Mouse (Mus musculus): ENCODE measurements around the gene Tmem243. TPM values are rescaled to one million over a fixed set of nuclear protein-coding genes. Genes with fewer than 3 reads are reported as not detected.

The Tmem243 gene
- polyA plus RNA-seq, 1 experiment from 2014 or later, result 19.7 TPM

DNA sequence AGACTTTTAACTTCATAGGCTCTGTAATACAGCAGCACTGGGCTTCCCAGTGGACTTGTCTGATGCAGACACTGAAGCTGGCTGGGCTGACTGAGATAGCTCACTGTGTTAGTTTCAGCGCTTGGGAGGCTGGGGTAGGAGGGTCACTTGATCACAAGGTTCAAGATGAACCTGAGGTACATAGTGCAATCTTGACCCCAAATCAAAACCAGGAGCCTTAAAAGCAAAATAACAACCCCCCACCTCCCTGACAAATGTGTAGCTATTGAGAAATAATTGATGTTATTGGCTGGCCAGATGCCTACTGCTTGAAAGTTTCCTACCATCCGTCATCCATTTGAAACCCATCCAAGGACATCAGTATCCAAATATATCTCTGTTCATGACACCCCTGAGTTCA, 2.2 kb downstream of the Tmem243 start:
- H3K4me2 ChIP-seq (ENCODE audit: low read depth), result no peak overlapping the region
- 98% methylated on average over 2 of the region's 2 CpGs for WGBS
- H3K27ac ChIP-seq (ENCODE audit: low read depth, low read length), result no peak overlapping the region
- no peaks in the 10 kb centered on the region for H3K9me3 ChIP-seq (ENCODE audit: control insufficient read depth, low read length)
- H3K36me3 ChIP-seq (ENCODE audit: control insufficient read depth, insufficient read depth, low read length), result no peaks in the 10 kb centered on the region
- H3K4me1 ChIP-seq (ENCODE audit: control insufficient read depth, insufficient read depth, low read length), result 0 out of 2 replicates have a peak, but pooled peaks cover 5% of the 10 kb centered on the region
- ATAC-seq (ENCODE audit: insufficient read depth, low FRiP score, low TSS enrichment), result no peak
- no peak for DNase-seq (ENCODE audit: low spot score)
- H3K9ac ChIP-seq (ENCODE audit: low read length), result no peak overlapping the region
- H3K27me3 ChIP-seq (ENCODE audit: control insufficient read depth, insufficient read depth, low read length), result no peaks in the 10 kb centered on the region
- H3K4me3 ChIP-seq (ENCODE audit: low read depth, low read length), result no peak overlapping the region

DNA sequence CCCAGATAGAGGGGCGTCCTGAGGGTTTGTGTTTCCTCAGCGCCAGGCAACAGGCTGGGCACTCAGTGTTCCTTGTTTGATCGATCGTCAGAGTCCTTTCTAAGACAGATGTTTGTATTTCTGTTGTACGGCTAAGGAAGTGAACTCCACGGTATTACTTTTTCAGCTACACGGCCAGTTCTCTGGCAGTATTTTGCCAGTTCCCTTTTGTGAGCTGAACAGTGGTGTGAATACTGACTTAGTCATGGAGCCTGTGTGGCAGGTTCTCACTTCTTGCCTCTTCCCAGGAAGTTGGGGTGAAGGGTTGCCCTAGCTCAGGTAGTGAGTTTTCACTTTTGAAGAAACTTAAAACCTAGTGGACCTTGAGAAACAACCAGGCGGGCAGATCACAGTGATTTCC, 3.5 kb downstream of the Tmem243 start:
- Histone ChIP-seq H3K36me3 (ENCODE audit: control insufficient read depth, insufficient read depth, low read length) (no peaks in the 10 kb centered on the region), H3K9ac (ENCODE audit: low read length) (no peak overlapping the region), H3K4me2 (ENCODE audit: low read depth) (no peak overlapping the region), H3K9me3 (ENCODE audit: control insufficient read depth, low read length) (no peaks in the 10 kb centered on the region), H3K27me3 (ENCODE audit: control insufficient read depth, insufficient read depth, low read length) (no peaks in the 10 kb centered on the region), H3K4me1 (ENCODE audit: control insufficient read depth, insufficient read depth, low read length) (0 out of 2 replicates have a peak, but pooled peaks cover 5% of the 10 kb centered on the region), H3K4me3 (ENCODE audit: low read depth, low read length) (no peak overlapping the region), H3K27ac (ENCODE audit: low read depth, low read length) (no peak overlapping the region)
- ATAC-seq (ENCODE audit: insufficient read depth, low FRiP score, low TSS enrichment), result no peak
- 90% methylated on average over 8 of the region's 8 CpGs for WGBS
- no peak for DNase-seq (ENCODE audit: low spot score)

DNA sequence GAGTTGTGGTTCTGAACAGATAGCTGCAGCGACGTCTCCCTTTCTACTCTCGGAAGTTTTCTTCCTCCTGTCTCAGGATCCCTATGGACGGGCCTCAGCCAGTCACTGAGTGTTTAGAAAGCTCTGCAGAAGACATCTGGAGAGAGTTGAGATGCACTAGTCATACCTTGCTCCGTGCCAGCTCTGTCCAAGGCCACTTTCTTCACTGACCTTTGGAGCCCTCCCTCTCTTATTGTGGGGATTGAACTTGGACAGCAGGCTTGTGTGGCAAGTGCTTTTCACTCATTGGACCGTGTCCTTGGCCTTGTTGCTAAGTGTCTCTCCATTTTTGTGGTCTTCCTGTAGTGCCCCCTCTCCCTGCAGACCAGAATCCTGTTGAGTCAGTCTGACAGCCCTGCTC, 6.3 kb downstream of the Tmem243 start:
- 82% methylated on average over 6 of the region's 6 CpGs for WGBS
- Histone ChIP-seq H3K4me2 (ENCODE audit: low read depth) (no peak overlapping the region), H3K4me1 (ENCODE audit: control insufficient read depth, insufficient read depth, low read length) (no peaks in the 10 kb centered on the region), H3K4me3 (ENCODE audit: low read depth, low read length) (no peak overlapping the region), H3K9ac (ENCODE audit: low read length) (no peak overlapping the region), H3K9me3 (ENCODE audit: control insufficient read depth, low read length) (no peaks in the 10 kb centered on the region), H3K27me3 (ENCODE audit: control insufficient read depth, insufficient read depth, low read length) (no peaks in the 10 kb centered on the region), H3K36me3 (ENCODE audit: control insufficient read depth, insufficient read depth, low read length) (no peaks in the 10 kb centered on the region), H3K27ac (ENCODE audit: low read depth, low read length) (no peak overlapping the region)
- DNase-seq (ENCODE audit: low spot score) (no peak), ATAC-seq (ENCODE audit: insufficient read depth, low FRiP score, low TSS enrichment) (no peak)

DNA sequence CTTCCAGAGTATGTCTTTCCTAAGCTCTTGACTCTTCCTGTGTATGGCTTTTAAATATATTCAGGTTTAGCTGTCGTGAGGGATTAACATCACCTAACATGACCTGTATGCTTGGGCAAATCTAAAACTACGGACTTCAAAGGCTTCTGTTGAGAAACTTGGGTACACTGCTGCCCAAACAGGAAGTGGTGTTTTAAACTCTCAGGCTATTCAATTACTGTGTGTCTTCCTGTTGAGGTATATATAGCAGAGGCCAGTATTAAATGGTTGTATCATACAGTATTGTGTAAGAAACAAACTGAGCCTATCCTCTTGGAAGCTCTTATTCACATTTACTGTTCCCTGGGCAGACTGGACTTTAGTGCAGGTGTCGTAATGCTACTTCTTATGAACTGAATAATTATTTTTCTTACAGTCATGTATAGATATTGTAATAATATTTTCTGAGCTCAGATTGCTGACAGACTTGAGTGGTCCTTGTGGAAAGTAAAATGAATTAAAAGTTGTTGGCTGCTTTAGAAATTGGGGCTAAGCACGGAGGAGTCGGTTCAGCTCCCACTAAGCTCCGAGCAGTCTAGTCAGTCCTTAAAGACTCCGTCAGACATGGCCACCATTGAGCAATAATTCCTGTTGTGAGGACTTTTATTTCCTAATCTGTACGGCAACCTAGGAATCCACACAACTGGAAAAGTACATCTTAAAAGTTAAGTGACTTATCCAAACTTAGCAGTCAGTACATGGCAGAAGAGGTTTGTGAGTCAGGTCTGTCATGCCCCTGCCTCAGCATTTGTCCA, 7.0 kb downstream of the Tmem243 start:
- Histone ChIP-seq H3K4me3 (ENCODE audit: low read depth, low read length) (no peak overlapping the region), H3K36me3 (ENCODE audit: control insufficient read depth, insufficient read depth, low read length) (no peaks in the 10 kb centered on the region), H3K4me1 (ENCODE audit: control insufficient read depth, insufficient read depth, low read length) (no peaks in the 10 kb centered on the region), H3K27me3 (ENCODE audit: control insufficient read depth, insufficient read depth, low read length) (no peaks in the 10 kb centered on the region), H3K9ac (ENCODE audit: low read length) (no peak overlapping the region), H3K4me2 (ENCODE audit: low read depth) (no peak overlapping the region), H3K9me3 (ENCODE audit: control insufficient read depth, low read length) (no peaks in the 10 kb centered on the region), H3K27ac (ENCODE audit: low read depth, low read length) (no peak overlapping the region)
- 90% methylated on average over 8 of the region's 8 CpGs for WGBS
- ATAC-seq (ENCODE audit: insufficient read depth, low FRiP score, low TSS enrichment) (no peak), DNase-seq (ENCODE audit: low spot score) (no peak)

DNA sequence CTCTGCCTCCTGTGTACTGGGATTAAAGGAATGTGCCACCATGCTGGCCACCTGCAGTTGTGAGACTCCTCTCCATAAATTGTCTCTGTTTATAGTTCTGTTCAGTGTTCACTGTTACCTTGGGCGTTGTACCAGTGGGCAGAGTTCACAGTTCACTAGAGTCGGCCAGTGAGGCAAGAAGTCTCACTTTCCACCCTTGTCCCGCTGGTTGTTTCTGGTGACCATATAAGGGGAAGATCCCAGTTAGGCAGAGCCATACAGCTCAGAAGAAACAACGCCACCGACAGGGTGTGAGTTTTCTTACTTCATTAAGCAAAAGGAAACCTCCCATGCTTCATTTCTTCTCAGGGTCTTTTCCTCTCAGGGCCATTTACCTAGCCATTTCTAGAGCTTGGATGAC, 8.0 kb downstream of the Tmem243 start:
- no peak for ATAC-seq (ENCODE audit: insufficient read depth, low FRiP score, low TSS enrichment)
- H3K4me3 ChIP-seq (ENCODE audit: low read depth, low read length), result no peak overlapping the region
- H3K4me1 ChIP-seq (ENCODE audit: control insufficient read depth, insufficient read depth, low read length), result no peaks in the 10 kb centered on the region
- no peaks in the 10 kb centered on the region for H3K36me3 ChIP-seq (ENCODE audit: control insufficient read depth, insufficient read depth, low read length)
- no peak for DNase-seq (ENCODE audit: low spot score)
- no peaks in the 10 kb centered on the region for H3K27me3 ChIP-seq (ENCODE audit: control insufficient read depth, insufficient read depth, low read length)
- no peak overlapping the region for H3K4me2 ChIP-seq (ENCODE audit: low read depth)
- no peak overlapping the region for H3K27ac ChIP-seq (ENCODE audit: low read depth, low read length)
- H3K9ac ChIP-seq (ENCODE audit: low read length), result no peak overlapping the region
- H3K9me3 ChIP-seq (ENCODE audit: control insufficient read depth, low read length), result no peaks in the 10 kb centered on the region
- WGBS, result 65% methylated on average over 5 of the region's 5 CpGs

DNA sequence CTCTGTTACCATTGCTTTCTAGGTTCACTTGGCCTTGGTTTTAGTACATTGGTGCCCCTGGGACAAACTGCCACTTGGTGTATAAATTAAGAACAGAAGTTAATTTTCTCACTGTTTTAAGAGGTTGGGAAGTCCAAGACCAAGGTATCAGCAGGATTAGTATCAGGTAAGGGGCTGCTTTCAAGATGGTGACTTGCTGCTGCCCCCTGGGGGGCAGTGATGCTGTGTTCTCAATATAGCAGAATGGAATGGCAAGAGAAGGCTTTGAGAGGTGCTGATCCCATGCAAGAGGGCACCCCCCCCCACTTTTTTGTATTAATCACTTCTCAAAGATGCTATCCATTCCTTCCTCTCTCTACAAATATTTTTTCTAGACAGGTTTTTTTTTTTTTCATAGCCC, 9.1 kb downstream of the Tmem243 start:
- no peaks in the 10 kb centered on the region for H3K9me3 ChIP-seq (ENCODE audit: control insufficient read depth, low read length)
- no peak for ATAC-seq (ENCODE audit: insufficient read depth, low FRiP score, low TSS enrichment)
- no peak overlapping the region for H3K4me2 ChIP-seq (ENCODE audit: low read depth)
- no peak for DNase-seq (ENCODE audit: low spot score)
- no peak overlapping the region for H3K4me3 ChIP-seq (ENCODE audit: low read depth, low read length)
- no peaks in the 10 kb centered on the region for H3K36me3 ChIP-seq (ENCODE audit: control insufficient read depth, insufficient read depth, low read length)
- H3K27ac ChIP-seq (ENCODE audit: low read depth, low read length), result no peak overlapping the region
- H3K27me3 ChIP-seq (ENCODE audit: control insufficient read depth, insufficient read depth, low read length), result no peaks in the 10 kb centered on the region
- no peak overlapping the region for H3K9ac ChIP-seq (ENCODE audit: low read length)
- no peaks in the 10 kb centered on the region for H3K4me1 ChIP-seq (ENCODE audit: control insufficient read depth, insufficient read depth, low read length)

DNA sequence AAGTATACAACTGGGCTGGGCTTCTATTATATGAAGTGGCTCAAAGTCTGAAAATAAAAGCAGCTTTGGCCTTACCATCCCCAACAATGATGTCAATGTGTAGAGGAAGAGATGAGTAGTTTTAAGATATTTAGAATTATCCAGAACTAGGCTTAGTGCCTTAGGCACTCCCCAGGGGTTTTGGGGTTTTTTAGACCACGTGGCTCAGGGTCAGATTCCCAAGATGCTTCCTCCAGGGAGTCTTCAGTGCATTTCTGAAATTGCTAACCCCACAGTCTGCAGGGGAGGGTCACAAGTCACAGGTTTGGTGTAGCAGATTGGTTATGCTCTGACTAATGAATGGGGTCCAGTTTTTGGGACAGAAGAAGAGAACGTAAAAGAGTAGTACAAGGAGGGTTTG, 10.8 kb downstream of the Tmem243 start:
- Histone ChIP-seq H3K4me2 (ENCODE audit: low read depth) (no peak overlapping the region), H3K36me3 (ENCODE audit: control insufficient read depth, insufficient read depth, low read length) (no peaks in the 10 kb centered on the region), H3K4me3 (ENCODE audit: low read depth, low read length) (no peak overlapping the region), H3K27ac (ENCODE audit: low read depth, low read length) (no peak overlapping the region), H3K9me3 (ENCODE audit: control insufficient read depth, low read length) (no peaks in the 10 kb centered on the region), H3K4me1 (ENCODE audit: control insufficient read depth, insufficient read depth, low read length) (no peaks in the 10 kb centered on the region), H3K9ac (ENCODE audit: low read length) (no peak overlapping the region), H3K27me3 (ENCODE audit: control insufficient read depth, insufficient read depth, low read length) (no peaks in the 10 kb centered on the region)
- DNase-seq (ENCODE audit: low spot score), result no peak
- 70% methylated on average over 2 of the region's 2 CpGs for WGBS
- no peak for ATAC-seq (ENCODE audit: insufficient read depth, low FRiP score, low TSS enrichment)

DNA sequence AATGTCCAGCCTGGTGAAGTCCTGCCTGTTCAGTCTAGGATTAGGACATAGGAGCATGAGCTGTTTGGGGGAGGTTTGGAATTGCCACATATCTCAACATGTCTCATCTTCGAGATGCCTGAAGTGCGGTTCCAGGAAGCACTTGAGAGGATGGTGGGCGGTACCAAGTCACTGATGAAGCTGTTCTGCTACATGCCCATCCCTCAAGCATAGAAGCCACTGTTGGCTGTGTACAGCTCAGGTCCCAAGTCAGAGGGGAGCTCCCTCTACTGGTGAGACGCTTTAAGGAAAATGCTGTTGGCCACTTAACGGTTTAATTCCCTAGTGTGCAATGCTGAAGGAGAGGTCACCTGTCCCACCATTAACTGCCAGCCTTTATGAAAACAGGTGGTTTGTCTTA, 11.3 kb downstream of the Tmem243 start:
- 27% methylated on average over 5 of the region's 5 CpGs for WGBS
- peak; percentile 68 for ATAC-seq (ENCODE audit: insufficient read depth, low FRiP score, low TSS enrichment)
- no peaks in the 10 kb centered on the region for H3K36me3 ChIP-seq (ENCODE audit: control insufficient read depth, insufficient read depth, low read length)
- H3K27ac ChIP-seq (ENCODE audit: low read depth, low read length), result no peak overlapping the region
- H3K4me1 ChIP-seq (ENCODE audit: control insufficient read depth, insufficient read depth, low read length), result no peaks in the 10 kb centered on the region
- H3K4me2 ChIP-seq (ENCODE audit: low read depth), result no peak overlapping the region
- no peak overlapping the region for H3K9ac ChIP-seq (ENCODE audit: low read length)
- peak; percentile 49 for DNase-seq (ENCODE audit: low spot score)
- no peak overlapping the region for H3K4me3 ChIP-seq (ENCODE audit: low read depth, low read length)
- H3K27me3 ChIP-seq (ENCODE audit: control insufficient read depth, insufficient read depth, low read length), result no peaks in the 10 kb centered on the region
- H3K9me3 ChIP-seq (ENCODE audit: control insufficient read depth, low read length), result no peaks in the 10 kb centered on the region

DNA sequence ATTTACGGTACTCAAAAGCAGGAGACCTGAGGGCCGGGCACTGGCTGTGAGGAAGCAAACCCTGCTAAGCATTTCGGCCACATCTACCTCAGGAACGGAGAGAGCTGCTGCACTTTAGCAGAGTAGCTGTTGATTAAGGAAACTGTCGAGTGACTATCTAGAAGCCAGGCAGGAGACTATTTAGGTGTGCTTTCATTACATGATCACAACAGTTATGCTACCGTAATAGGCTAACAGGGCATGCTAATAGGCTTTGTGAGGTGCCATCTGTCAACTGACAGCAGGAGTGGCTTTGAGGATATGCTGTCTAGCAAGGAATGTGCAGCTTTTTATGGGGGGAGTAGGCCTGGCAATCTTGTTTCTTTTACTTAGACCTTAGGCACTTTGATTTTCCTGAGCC, 13.7 kb downstream of the Tmem243 start:
- Histone ChIP-seq H3K9me3 (ENCODE audit: control insufficient read depth, low read length) (no peaks in the 10 kb centered on the region), H3K9ac (ENCODE audit: low read length) (no peak overlapping the region), H3K27me3 (ENCODE audit: control insufficient read depth, insufficient read depth, low read length) (no peaks in the 10 kb centered on the region), H3K4me2 (ENCODE audit: low read depth) (no peak overlapping the region), H3K4me3 (ENCODE audit: low read depth, low read length) (no peak overlapping the region), H3K27ac (ENCODE audit: low read depth, low read length) (no peak overlapping the region), H3K36me3 (ENCODE audit: control insufficient read depth, insufficient read depth, low read length) (peaks cover 5% of the 10 kb centered on the region), H3K4me1 (ENCODE audit: control insufficient read depth, insufficient read depth, low read length) (no peaks in the 10 kb centered on the region)
- no peak for ATAC-seq (ENCODE audit: insufficient read depth, low FRiP score, low TSS enrichment)
- 57% methylated on average over 6 of the region's 6 CpGs for WGBS
- DNase-seq (ENCODE audit: low spot score), result no peak
